Mouse (Mus musculus) left cerebral cortex, postnatal 36 days (tissue): ENCODE results near the gene Dapk1. TPM values are rescaled to one million over a fixed set of nuclear protein-coding genes. Genes with fewer than 3 reads are reported as not detected.

ENCODE experiments used
- DNase-seq, 2 experiments: peaks; one replicate each; pipeline ENCODE4 v3.0.0; 2021 to 2022; ENCODE audit warnings: low spot score in 2 of 2, mixed read lengths in 1 of 2
- intact Hi-C: fragments of 180-260 bp; cut with DNase I; formaldehyde crosslinking; loops from one replicate; pipeline ENCODE4 v1.15.1; 2025
- total RNA-seq, 2 experiments: library from RNA; stranded (reverse); gene quantifications; 2 replicates each; pipeline ENCODE4 v1.2.3; 2021

Dapk1 gene
- total RNA-seq, 2 experiments from 2014 or later = 75.8 to 114 TPM

- no peak for DNase-seq
- intact Hi-C loops = no loop called here
These were observed 149.2 kb downstream of the Dapk1 start for GRCm38 (mm10) chr13:60750930-60751329.

GRCm38 (mm10) chr13:60753216-60753615 lies 151.5 kb downstream of the Dapk1 start:
- intact Hi-C loops = no loop called here
- DNase-seq = no peak

GRCm38 (mm10) chr13:60755251-60755650 lies 153.5 kb downstream of the Dapk1 start:
- intact Hi-C loops = no loop called here

GRCm38 (mm10) chr13:60757292-60757691 lies 155.5 kb downstream of the Dapk1 start:
- intact Hi-C loops = no loop called here

More at GRCm38 (mm10) chr13:60755251-60755650, 153.5 kb downstream of the Dapk1 start:
- no peak for DNase-seq

GRCm38 (mm10) chr13:60759136-60759535 lies 157.4 kb downstream of the Dapk1 start:
- intact Hi-C loops = loop anchor here (2.0 kb wide), 2 partner anchors 62 to 482 kb away; no protein-coding TSS in a partner anchor
- peak in 1 of 2 experiments; percentile 50 for DNase-seq

More at GRCm38 (mm10) chr13:60757292-60757691, 155.5 kb downstream of the Dapk1 start:
- no peak for DNase-seq

- DNase-seq = no peak
- intact Hi-C loops = no loop called here
These were observed 158.6 kb downstream of the Dapk1 start for GRCm38 (mm10) chr13:60760392-60760791.

GRCm38 (mm10) chr13:60761161-60761560 lies 159.4 kb downstream of the Dapk1 start:
- DNase-seq = no peak
- intact Hi-C loops = no loop called here

- DNase-seq = no peak
- intact Hi-C loops = no loop called here
These were observed 178.8 kb downstream of the Dapk1 start for GRCm38 (mm10) chr13:60780534-60780933.

GRCm38 (mm10) chr13:60783301-60783700 lies 181.6 kb downstream of the Dapk1 start:
- DNase-seq = no peak
- intact Hi-C loops = no loop called here

GRCm38 (mm10) chr13:60786264-60786663 lies 184.5 kb downstream of the Dapk1 start, which contains the start of gene BC051665:
Gene BC051665, minus strand, starts transcription at chr13:60786364.
- no peak for DNase-seq
- intact Hi-C loops = no loop called here

GRCm38 (mm10) chr13:60789466-60789865 lies 187.7 kb downstream of the Dapk1 start:
- intact Hi-C loops = no loop called here
- DNase-seq = no peak

- intact Hi-C loops = no loop called here
- no peak for DNase-seq
These were observed 201.0 kb downstream of the Dapk1 start, which contains the start of gene Ctsll3 for GRCm38 (mm10) chr13:60802749-60803148. Gene Ctsll3, minus strand, starts transcription at chr13:60802849.

- intact Hi-C loops = loop anchor here (10.0 kb wide), 1 partner anchor 335 kb away; no protein-coding TSS in a partner anchor
- DNase-seq = no peak
These were observed 207.9 kb downstream of the Dapk1 start for GRCm38 (mm10) chr13:60809690-60810089.

GRCm38 (mm10) chr13:60812768-60813167 lies 211.0 kb downstream of the Dapk1 start:
- no peak for DNase-seq
- intact Hi-C loops = loop anchor here (10.0 kb wide), 1 partner anchor 338 kb away; no protein-coding TSS in a partner anchor

Other genes with a start within 250 kb of the Dapk1 start
- not detected for gene BC051665, start 184.4 kb downstream of the Dapk1 start, total RNA-seq
- gene Ctsll3, start 200.9 kb downstream of the Dapk1 start, total RNA-seq = not detected